Mouse (Mus musculus): ENCODE measurements around the gene Lhx4. TPM values are rescaled to one million over a fixed set of nuclear protein-coding genes. Genes with fewer than 3 reads are reported as not detected.

Lhx4 gene
- total RNA-seq, 4 experiments from 2014 or later = not detected

DNA sequence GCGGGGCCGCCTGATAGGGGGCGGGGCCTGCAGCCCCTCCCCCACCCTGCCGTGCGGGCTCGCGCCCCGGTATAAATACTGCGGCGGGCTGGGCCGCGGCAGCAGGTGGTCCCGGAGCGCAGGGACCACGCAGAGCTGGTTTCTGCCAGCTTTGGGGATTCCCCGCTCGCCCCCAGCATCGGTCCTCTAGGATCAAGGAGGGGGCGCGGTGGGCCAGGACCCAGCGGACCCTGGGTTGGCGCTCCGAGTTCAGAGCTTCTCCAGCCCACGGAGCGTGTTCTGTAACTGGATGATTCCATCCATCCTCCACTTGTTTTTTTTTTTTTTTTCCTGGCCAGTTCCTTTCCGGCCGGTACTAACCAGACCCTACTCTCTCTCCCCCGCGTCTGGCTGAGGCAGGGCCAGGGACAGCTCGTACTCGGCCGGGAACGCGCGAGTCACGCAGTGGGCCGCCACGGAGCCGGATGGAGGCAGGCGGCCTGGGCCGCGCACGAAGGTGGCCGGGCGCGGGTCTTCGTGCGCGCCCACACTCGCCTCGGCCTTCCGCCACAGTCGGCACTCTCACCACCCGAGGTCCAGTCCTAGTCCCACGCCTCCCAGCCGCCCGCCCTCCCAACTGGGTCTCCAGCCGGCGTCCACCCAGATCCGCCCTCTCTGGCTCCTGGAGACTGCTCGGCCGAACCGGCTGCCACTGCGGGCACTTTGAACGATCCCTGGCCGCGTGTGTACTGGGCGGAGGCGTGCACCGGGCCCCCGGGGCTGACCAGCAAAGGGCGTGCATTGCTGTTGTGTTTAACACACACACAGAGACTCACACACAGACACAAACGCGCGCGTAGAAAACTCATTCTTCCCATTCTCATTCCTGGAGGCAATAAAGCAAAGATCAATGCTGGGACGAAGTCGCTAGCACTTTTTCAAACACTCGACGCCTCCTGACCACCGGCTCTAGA is 8.8 kb downstream of the Lhx4 start:
- DNase-seq (ENCODE audit: low spot score) = no peak

DNA sequence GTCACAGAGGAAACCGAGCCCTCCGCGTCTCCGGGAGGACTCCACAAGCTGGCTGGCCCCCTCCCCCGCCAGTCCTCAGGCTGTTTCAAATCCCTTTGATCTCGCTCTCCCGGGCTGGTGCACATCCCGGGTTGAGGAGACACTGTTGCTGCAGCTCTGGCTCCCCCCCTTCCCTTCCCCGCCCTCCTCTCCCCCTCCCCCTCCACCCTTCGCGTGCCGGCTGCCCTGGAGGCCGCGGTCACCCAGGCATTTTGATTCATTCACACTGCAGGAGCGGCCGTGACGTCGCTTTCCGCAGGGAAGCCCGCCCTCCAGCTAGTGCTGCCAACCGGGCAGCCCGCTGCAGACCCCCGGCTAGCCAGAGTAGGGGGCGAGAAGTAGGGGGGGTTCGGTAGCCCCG is 9.5 kb downstream of the Lhx4 start:
- DNase-seq (ENCODE audit: low spot score) = no peak

GRCm38 (mm10) chr1:155741378-155741945 is 10.0 kb downstream of the Lhx4 start:
- DNase-seq (ENCODE audit: low spot score) = no peak

GRCm38 (mm10) chr1:155740622-155741377 is 10.7 kb downstream of the Lhx4 start:
- DNase-seq (ENCODE audit: low spot score) = no peak

- no peak for DNase-seq (ENCODE audit: low spot score)
Observed at GRCm38 (mm10) chr1:155737809-155738383, 13.6 kb downstream of the Lhx4 start.

DNA sequence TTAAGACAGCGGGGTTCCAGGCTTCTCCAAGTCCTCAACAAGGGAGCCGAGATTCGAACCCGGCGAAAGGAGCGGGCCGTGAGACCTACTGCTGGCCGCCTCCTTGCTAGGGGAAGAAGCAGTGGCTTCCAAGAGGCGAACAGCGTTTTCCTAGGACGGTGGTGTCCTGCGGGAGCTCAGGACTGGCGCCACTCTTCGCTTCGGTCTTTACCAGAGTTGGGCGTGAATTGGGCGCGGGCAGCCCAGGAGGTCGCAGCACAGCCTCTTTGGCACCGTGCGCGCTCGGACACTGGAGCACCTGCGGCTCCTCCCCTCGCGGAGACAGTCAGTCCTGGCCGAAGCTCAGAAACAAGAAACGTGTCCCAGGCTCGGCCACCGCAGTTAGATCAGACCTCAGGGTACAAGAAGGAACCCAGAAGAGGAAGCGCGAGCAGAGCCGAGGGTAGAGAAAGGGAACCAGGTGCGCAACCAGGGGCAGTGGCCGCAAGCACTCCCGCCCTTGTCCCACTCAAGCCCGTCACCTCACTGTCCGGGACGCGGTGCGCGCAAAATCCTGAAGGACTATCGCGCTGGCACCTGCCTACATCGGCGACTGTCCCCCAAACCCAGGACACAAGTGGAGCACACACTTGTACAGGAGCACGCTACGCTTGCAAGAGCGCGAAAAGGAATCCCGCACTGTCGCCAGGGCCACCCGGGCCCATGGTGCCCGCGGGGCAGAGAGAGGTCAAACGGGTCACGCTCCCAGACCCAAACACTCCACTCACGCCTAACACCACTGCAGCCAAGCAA is 14.3 kb downstream of the Lhx4 start:
- no peak for DNase-seq (ENCODE audit: low spot score)

GRCm38 (mm10) chr1:155736096-155736825 is 15.2 kb downstream of the Lhx4 start:
- DNase-seq (ENCODE audit: low spot score) = no peak

GRCm38 (mm10) chr1:155731156-155731555 is 20.3 kb downstream of the Lhx4 start:
- no peak for DNase-seq (ENCODE audit: low spot score)

- DNase-seq (ENCODE audit: low spot score) = no peak
Observed at GRCm38 (mm10) chr1:155729113-155729795, 22.2 kb downstream of the Lhx4 start.

GRCm38 (mm10) chr1:155727830-155728229 is 23.7 kb downstream of the Lhx4 start:
- DNase-seq (ENCODE audit: low spot score) = no peak

- no peak for DNase-seq (ENCODE audit: low spot score)
Observed at GRCm38 (mm10) chr1:155725876-155726275, 25.6 kb downstream of the Lhx4 start.

DNA sequence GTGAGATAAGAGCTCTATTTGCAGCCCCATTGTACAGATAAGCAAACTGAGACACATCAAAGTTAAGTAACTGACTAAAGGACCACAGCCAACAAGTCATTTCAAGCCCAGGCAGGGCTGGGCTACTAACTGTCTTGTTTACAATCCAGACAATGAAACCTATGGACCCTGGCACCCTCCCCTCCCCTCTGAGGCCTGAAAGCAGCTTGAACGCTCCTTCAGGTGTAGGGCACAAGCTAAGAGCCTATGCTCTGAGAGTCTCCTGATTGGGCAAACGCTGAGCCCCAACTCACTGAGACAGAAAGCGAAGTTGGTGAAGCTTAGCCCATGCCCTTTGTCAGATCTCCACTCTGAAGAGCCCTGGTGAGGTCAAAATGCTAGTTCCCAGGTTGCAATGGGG is 27.2 kb downstream of the Lhx4 start:
- DNase-seq (ENCODE audit: low spot score) = no peak

GRCm38 (mm10) chr1:155722185-155722584 is 29.3 kb downstream of the Lhx4 start:
- DNase-seq (ENCODE audit: low spot score) = no peak

GRCm38 (mm10) chr1:155721443-155721842 is 30.0 kb downstream of the Lhx4 start:
- no peak for DNase-seq (ENCODE audit: low spot score)

DNA sequence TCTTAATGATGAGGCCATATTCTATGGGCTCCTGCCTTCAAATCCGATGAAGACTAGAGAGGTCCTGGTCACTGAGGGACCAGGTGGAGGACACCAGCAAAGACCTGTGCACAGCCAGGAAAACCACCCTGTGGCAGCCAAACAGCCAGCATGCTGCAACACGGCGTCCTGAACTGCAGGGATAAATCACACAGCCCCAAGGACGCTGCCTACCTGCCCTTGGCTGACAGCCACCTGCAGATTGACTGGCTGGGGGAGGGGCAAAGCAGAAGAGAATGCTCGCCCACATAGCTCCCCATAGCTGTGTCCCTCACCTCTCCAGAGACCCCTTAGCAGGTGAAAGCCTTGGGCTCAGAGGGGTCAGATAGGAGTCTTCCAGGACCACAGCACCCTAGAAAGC is 31.5 kb downstream of the Lhx4 start:
- no peak for DNase-seq (ENCODE audit: low spot score)

GRCm38 (mm10) chr1:155718851-155719250 is 32.6 kb downstream of the Lhx4 start:
- no peak for DNase-seq (ENCODE audit: low spot score)

- no peak for DNase-seq (ENCODE audit: low spot score)
Observed at GRCm38 (mm10) chr1:155717301-155717700, 34.2 kb downstream of the Lhx4 start.

DNA sequence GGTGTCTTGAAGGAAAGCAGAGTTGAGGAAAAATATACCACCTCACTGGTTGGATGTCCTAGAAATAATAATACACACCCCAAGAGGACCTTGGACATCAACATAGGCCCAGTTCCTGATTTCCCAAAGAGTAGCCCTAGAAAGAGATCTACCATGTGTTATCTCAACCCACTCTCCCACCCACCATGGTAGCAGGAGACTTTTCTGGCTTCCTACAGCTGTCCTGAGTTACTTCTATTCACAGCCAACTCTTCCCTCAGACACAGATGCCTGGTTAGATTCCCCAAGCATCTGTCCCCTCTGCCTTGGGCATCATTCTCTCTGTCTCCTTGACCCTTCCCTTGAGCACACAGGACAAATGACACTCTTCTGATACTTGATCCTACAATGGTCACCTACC is 36.1 kb downstream of the Lhx4 start:
- DNase-seq (ENCODE audit: low spot score) = no peak

DNA sequence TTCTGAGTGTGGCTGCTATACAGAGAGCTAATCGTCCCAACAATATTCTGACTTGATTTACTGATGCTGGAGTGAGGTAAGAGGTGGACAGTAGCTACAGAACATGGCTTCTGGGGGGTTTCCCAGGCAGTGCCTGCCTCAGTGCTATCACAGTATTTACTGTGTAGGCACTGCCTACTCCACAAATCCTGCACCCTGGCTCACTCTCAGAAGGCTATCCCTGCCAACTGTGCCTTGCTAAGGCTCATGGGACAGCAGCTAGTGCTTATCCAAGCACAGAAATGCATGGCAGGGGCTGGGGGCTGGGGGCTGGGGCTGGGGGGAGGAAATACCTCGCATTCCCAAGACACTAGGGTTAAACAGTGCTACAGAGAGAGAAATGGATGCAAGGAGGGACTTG is 38.2 kb downstream of the Lhx4 start:
- no peak for DNase-seq (ENCODE audit: low spot score)

DNA sequence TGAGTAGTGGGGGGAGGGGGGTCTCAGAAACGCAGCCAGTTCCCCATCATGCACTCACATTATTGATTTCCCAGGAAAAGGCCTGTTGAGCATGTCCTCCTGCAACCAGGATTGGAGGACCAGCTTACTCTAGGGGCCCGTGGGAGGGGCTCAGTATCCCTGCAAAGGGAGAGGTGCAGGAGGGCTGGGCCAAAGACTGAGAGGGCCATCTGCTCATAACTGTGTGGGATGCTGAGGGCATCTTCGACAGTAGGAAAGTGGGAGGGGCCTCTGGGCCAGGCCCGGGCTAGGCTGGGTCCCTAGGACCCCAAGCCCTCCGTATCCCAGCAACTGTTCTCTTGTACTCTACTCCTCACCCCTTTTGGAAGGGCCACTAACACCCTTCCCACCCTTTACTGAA is 47.3 kb downstream of the Lhx4 start:
- DNase-seq (ENCODE audit: low spot score) = no peak
